Mouse (Mus musculus) lung, adult 2 months (tissue): ENCODE data around the gene Nrxn3. TPM values are rescaled to one million over a fixed set of nuclear protein-coding genes. Genes with fewer than 3 reads are reported as not detected.

ENCODE experiments used
- DNase-seq: peaks from one replicate; pipeline ENCODE4 v3.0.0; 2022
- H3K4me1 ChIP-seq: fragments of 200-500 bp; 2 replicates; pipeline ENCODE4 v1.6.1; 2011; ENCODE audit warnings: low read length; ENCODE audit not compliant: control insufficient read depth, insufficient read depth
- H3K4me3 ChIP-seq: fragments of 200-500 bp; replicated peaks from 2 replicates; pipeline ENCODE3; 2011; ENCODE audit warnings: low read depth, mild to moderate bottlenecking, control low read depth, low read length; ENCODE audit errors: extremely low read depth
- CTCF ChIP-seq: fragments of 200-500 bp; IDR thresholded peaks from 2 replicates; pipeline ENCODE4 v1.5.1; 2011; ENCODE audit warnings: mild to moderate bottlenecking, low read length, control low read depth; ENCODE audit not compliant: insufficient read depth
- POLR2A ChIP-seq: fragments of 200-500 bp; IDR thresholded peaks from 2 replicates; pipeline ENCODE4 v1.6.1; 2011; ENCODE audit warnings: low read depth, mild to moderate bottlenecking, control low read depth, low read length, borderline replicate concordance; ENCODE audit errors: extremely low read depth
- WGBS: fragments of 180-500 bp; shearing (Covaris S2); methylation state at CpG from one replicate; pipeline ENCODE4 v1.1.7; 2018; 5-methylcytosine and 5-hydroxymethylcytosine counted together
- polyA plus RNA-seq: library from polyadenylated mRNA; depleted of rRNA; stranded (reverse); fragments of >200 nt; gene quantifications from 2 replicates; pipeline ENCODE4 v1.2.3, GENCODE M21; 2012

The Nrxn3 gene
- polyA plus RNA-seq, 1 experiment = 0.30 TPM

GRCm38 (mm10) chr12:88990753-88991152 is 268.1 kb downstream of the Nrxn3 start:
- H3K4me3 ChIP-seq = no peak overlapping the region
- no peak for DNase-seq
- TF ChIP-seq POLR2A = no peak
- no peaks in the 10 kb centered on the region for H3K4me1 ChIP-seq
- WGBS = 84% methylated on average over 5 of the region's 5 CpGs

DNA sequence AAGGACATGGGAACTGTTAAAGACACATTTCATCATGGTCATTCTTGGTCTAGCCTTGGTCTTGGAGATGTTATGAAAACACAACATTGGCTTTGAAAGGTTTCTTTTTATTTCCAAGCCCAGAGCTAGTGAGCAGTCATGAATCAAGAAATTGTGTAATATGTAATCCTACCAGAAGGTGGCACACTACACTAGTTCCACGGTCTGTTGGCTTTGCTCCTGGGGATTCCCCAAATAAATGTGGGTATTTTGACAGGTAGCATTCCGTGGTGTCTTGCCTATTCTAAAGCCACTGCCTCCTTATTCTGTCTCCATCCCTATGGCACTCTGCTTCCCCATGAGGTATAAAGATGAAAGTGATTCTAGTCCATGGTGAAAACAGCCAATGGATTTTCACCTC is 269.5 kb downstream of the Nrxn3 start:
- TF ChIP-seq POLR2A (no peak), CTCF (no peak)
- 3% methylated on average over 2 of the region's 2 CpGs for WGBS
- Histone ChIP-seq H3K4me3 (no peak overlapping the region), H3K4me1 (no peaks in the 10 kb centered on the region)
- no peak for DNase-seq

DNA sequence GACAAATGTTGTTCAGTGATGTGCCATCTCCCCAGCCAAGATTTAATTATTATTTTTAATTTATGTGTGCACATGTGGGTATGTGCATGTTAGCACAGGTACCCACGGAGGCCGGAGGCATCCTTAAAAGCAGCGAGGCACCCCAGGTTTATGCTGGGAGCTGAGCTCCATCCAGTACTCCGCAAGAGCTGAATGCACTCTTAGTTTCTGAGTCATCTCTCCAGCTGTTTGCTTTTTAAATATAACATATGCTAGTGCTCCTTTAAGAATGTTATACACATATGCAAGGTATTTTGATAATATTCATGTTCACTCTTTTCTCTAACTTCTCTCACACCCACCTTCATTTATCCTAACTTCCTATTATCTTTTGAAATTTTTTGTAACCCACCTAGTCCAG is 271.1 kb downstream of the Nrxn3 start:
- H3K4me3 ChIP-seq = no peak overlapping the region
- no peaks in the 10 kb centered on the region for H3K4me1 ChIP-seq
- 82% methylated on average over 4 of the region's 4 CpGs for WGBS
- DNase-seq = no peak
- no peak for TF ChIP-seq POLR2A
- TF ChIP-seq CTCF = no peak

- no peak for TF ChIP-seq POLR2A
- no peak for TF ChIP-seq CTCF
- Histone ChIP-seq H3K4me3 (no peak overlapping the region), H3K4me1 (no peaks in the 10 kb centered on the region)
- 80% methylated on average over 1 of the region's 1 CpGs for WGBS
- DNase-seq = no peak
Observed at GRCm38 (mm10) chr12:89016436-89016835, 293.8 kb downstream of the Nrxn3 start.

DNA sequence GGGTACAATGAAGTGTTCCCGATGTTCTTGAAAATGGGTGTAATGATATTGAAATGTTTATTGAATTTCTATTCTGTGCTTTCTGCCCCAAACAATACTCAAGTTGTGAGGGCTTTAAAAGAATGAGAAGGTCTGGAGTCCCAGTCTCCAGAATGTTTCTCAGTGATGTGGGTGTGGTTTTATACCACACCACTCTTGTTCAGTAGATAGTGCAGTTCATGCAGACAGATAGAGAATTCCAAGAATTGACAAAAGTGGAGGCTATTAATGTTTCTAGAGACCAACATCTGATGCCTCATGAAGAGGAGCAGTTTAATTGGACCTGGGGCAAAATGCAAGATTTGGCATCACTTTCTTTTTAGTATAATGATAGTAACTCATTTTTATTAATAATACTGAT is 302.5 kb downstream of the Nrxn3 start:
- 96% methylated on average over 1 of the region's 1 CpGs for WGBS
- Histone ChIP-seq H3K4me1 (no peaks in the 10 kb centered on the region), H3K4me3 (no peak overlapping the region)
- no peak for DNase-seq
- no peak for TF ChIP-seq CTCF
- no peak for TF ChIP-seq POLR2A

DNA sequence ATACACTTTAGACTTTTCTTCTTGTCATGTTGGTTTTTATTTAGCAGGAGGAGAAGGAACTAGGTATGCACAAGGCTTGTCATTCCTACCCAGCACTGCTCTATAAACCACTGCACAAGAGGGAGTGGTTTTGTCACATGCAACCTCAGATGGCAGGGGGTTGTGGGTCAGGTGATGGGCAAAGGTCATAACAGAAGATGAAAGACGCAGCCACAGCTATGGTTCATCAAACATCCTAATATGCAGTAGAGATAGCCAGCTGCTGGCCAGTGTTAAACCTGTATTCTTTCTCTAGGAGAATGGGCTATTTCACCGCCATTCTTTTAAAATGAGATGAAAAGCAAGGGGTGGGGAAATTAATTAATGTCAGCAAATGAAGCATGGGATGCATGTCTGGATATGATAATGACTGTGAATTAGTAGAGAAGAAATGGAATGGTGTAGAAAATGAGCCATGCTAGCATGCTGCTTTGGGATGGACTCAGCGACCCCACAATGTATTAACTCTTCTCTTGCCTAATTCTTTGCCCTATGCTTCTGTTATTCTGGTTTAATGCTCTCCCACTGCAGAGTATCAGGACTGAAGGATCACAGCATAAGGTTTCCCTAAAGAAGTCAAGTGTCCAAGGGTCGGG is 313.4 kb downstream of the Nrxn3 start:
- Histone ChIP-seq H3K4me3 (no peak overlapping the region), H3K4me1 (no peaks in the 10 kb centered on the region)
- TF ChIP-seq POLR2A (no peak), CTCF (no peak)
- WGBS = 68% methylated on average over 4 of the region's 4 CpGs
- no peak for DNase-seq

- DNase-seq = no peak
- no peaks in the 10 kb centered on the region for H3K4me1 ChIP-seq
- TF ChIP-seq CTCF = no peak
- no peak for TF ChIP-seq POLR2A
- no peak overlapping the region for H3K4me3 ChIP-seq
Observed at GRCm38 (mm10) chr12:89040151-89040550, 317.5 kb downstream of the Nrxn3 start.

GRCm38 (mm10) chr12:89041429-89042107 is 318.9 kb downstream of the Nrxn3 start:
- Histone ChIP-seq H3K4me3 (no peak overlapping the region), H3K4me1 (no peaks in the 10 kb centered on the region)
- DNase-seq = no peak
- WGBS = 53% methylated on average over 2 of the region's 2 CpGs
- TF ChIP-seq POLR2A = no peak
- TF ChIP-seq CTCF = no peak

DNA sequence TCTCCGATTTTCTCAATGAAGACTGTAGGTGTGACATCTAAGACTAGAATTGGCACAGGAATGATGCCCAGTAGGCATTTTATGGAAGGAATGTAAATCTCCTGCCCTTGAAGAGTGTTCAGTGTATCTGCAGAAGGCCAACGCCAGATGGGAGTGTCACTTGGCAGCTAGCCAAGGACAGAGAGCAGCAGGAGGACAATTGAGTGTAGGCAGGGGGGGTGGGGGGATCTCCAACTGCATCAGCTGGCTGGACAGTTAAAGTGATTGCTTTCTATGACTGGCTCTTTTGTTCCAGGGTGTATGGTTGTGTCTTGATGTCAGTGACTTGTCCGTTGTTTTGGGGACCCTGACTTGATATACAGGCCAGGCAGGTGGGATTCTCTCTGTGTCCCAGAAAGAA is 326.6 kb downstream of the Nrxn3 start:
- DNase-seq = no peak
- 30% methylated on average over 3 of the region's 3 CpGs for WGBS
- Histone ChIP-seq H3K4me3 (no peak overlapping the region), H3K4me1 (no peaks in the 10 kb centered on the region)
- TF ChIP-seq POLR2A (no peak), CTCF (no peak)

- no peak for DNase-seq
- Histone ChIP-seq H3K4me3 (no peak overlapping the region), H3K4me1 (no peaks in the 10 kb centered on the region)
- no peak for TF ChIP-seq CTCF
- TF ChIP-seq POLR2A = no peak
Observed at GRCm38 (mm10) chr12:89049686-89050085, 327.0 kb downstream of the Nrxn3 start.

GRCm38 (mm10) chr12:89072436-89072835 is 349.8 kb downstream of the Nrxn3 start:
- no peak for DNase-seq
- Histone ChIP-seq H3K4me3 (no peak overlapping the region), H3K4me1 (no peaks in the 10 kb centered on the region)
- no peak for TF ChIP-seq CTCF
- no peak for TF ChIP-seq POLR2A
